Mouse (Mus musculus) bone marrow macrophage, adult 2 months (primary cell): ENCODE data around the gene Foxn3.

Source experiments
- CTCF ChIP-seq: IDR thresholded peaks from 2 replicates; pipeline ENCODE4 v1.5.1; 2012; ENCODE audit warnings: low read depth, mild to moderate bottlenecking, low read length, moderate library complexity
- POLR2A ChIP-seq: IDR thresholded peaks from 2 replicates; pipeline ENCODE4 v1.6.1; 2012; ENCODE audit warnings: mild to moderate bottlenecking, low read depth, low read length, borderline replicate concordance

DNA sequence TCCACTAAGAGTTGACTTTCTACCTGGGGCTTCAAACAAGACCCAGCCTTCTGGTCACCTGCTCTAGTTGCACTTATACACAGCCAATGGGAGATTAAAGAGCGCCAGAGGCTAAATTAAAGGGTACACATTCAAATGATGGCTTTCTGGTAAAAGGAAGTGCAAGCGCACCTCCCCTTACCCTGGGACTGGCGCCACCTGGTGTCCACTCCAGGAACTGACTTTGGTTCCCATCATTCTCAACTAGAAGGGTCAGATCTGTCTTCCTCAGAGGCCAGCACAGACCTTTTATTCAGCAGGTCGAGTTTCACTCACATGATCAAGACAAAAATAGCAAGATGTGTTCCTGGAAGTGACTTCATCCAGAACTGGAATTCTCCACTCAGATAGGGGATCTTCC, 413.3 kb downstream of the Foxn3 start:
- no peak for TF ChIP-seq POLR2A
- peak; percentile 58 for TF ChIP-seq CTCF
